Mouse (Mus musculus): Measurements from ENCODE around the gene Dpf2. TPM values are rescaled to one million over a fixed set of nuclear protein-coding genes. Genes with fewer than 3 reads are reported as not detected.

Dpf2 gene
- polyA plus RNA-seq, 1 experiment: 69.3 TPM

- Histone ChIP-seq H3K4me3 (ENCODE audit: insufficient read depth, poor library complexity, severe bottlenecking) (no peak overlapping the region), H3K27me3 (ENCODE audit: control insufficient read depth, insufficient read depth, insufficient read length) (no peaks in the 10 kb centered on the region), H3K79me3 (ENCODE audit: low read depth) (peaks cover 2% of the 10 kb centered on the region), H3K79me2 (ENCODE audit: control insufficient read depth, insufficient read depth) (peaks cover 12% of the 10 kb centered on the region), H3ac (ENCODE audit: control insufficient read depth, insufficient read length, low read depth) (no peak overlapping the region), H3K36me3 (ENCODE audit: control insufficient read depth, insufficient read depth) (peaks cover 56% of the 10 kb centered on the region)
- TF ChIP-seq MAX (IDR thresholded peaks at IDR 0.05) (no peak), CEBPB (IDR thresholded peaks at IDR 0.05; ENCODE audit: low read depth) (no peak), MYOG (IDR thresholded peaks at IDR 0.05; ENCODE audit: control insufficient read depth, extremely low read depth, insufficient read length) (no peak)
Observed at GRCm38 (mm10) chr19:5856604-5857003, 56.2 kb downstream of the Dpf2 start.

- peaks cover 14% of the 10 kb centered on the region for H3K79me3 ChIP-seq (ENCODE audit: low read depth)
- peaks cover 39% of the 10 kb centered on the region for H3K36me3 ChIP-seq (ENCODE audit: control insufficient read depth, insufficient read depth)
- peaks cover 48% of the 10 kb centered on the region for H3K79me2 ChIP-seq (ENCODE audit: control insufficient read depth, insufficient read depth)
- no peaks in the 10 kb centered on the region for H3K27me3 ChIP-seq (ENCODE audit: control insufficient read depth, insufficient read depth, insufficient read length)
- peak overlapping the region; percentile 39 for H3ac ChIP-seq (ENCODE audit: control insufficient read depth, insufficient read length, low read depth)
- no peak overlapping the region for H3K4me3 ChIP-seq (ENCODE audit: insufficient read depth, poor library complexity, severe bottlenecking)
- TF ChIP-seq MYOG (IDR thresholded peaks at IDR 0.05; ENCODE audit: control insufficient read depth, extremely low read depth, insufficient read length) (no peak), MAX (IDR thresholded peaks at IDR 0.05) (no peak), CEBPB (IDR thresholded peaks at IDR 0.05; ENCODE audit: low read depth) (no peak), USF1 (IDR thresholded peaks at IDR 0.05; ENCODE audit: low read depth) (no peak), MYOD1 (IDR thresholded peaks at IDR 0.05; ENCODE audit: control insufficient read depth, insufficient read length, low read depth) (no peak), FOSL1 (IDR thresholded peaks at IDR 0.05; ENCODE audit: insufficient read depth, low read length, poor library complexity, severe bottlenecking) (no peak), CTCF (IDR thresholded peaks at IDR 0.05; ENCODE audit: control insufficient read depth, insufficient read depth, insufficient read length) (no peak)
Observed at GRCm38 (mm10) chr19:5852035-5852722, 60.6 kb downstream of the Dpf2 start.

GRCm38 (mm10) chr19:5851481-5851971 lies 61.3 kb downstream of the Dpf2 start:
- TF ChIP-seq FOSL1 (IDR thresholded peaks at IDR 0.05; ENCODE audit: insufficient read depth, low read length, poor library complexity, severe bottlenecking) (no peak), MYOG (IDR thresholded peaks at IDR 0.05; ENCODE audit: control insufficient read depth, extremely low read depth, insufficient read length) (no peak), MAX (IDR thresholded peaks at IDR 0.05) (no peak), CTCF (IDR thresholded peaks at IDR 0.05; ENCODE audit: control insufficient read depth, insufficient read depth, insufficient read length) (no peak), USF1 (IDR thresholded peaks at IDR 0.05; ENCODE audit: low read depth) (no peak), MYOD1 (IDR thresholded peaks at IDR 0.05; ENCODE audit: control insufficient read depth, insufficient read length, low read depth) (no peak), CEBPB (IDR thresholded peaks at IDR 0.05; ENCODE audit: low read depth) (no peak)
- Histone ChIP-seq H3K79me3 (ENCODE audit: low read depth) (peaks cover 14% of the 10 kb centered on the region), H3K27me3 (ENCODE audit: control insufficient read depth, insufficient read depth, insufficient read length) (no peaks in the 10 kb centered on the region), H3K4me3 (ENCODE audit: insufficient read depth, poor library complexity, severe bottlenecking) (no peak overlapping the region), H3ac (ENCODE audit: control insufficient read depth, insufficient read length, low read depth) (peak overlapping the region; percentile 39), H3K79me2 (ENCODE audit: control insufficient read depth, insufficient read depth) (peaks cover 50% of the 10 kb centered on the region), H3K36me3 (ENCODE audit: control insufficient read depth, insufficient read depth) (peaks cover 32% of the 10 kb centered on the region)

GRCm38 (mm10) chr19:5850860-5851259 lies 62.0 kb downstream of the Dpf2 start:
- no peak for TF ChIP-seq MYOD1 (IDR thresholded peaks at IDR 0.05; ENCODE audit: control insufficient read depth, insufficient read length, low read depth)
- TF ChIP-seq MYOG (IDR thresholded peaks at IDR 0.05; ENCODE audit: control insufficient read depth, extremely low read depth, insufficient read length): no peak
- no peak for TF ChIP-seq CTCF (IDR thresholded peaks at IDR 0.05; ENCODE audit: control insufficient read depth, insufficient read depth, insufficient read length)
- no peak for TF ChIP-seq CEBPB (IDR thresholded peaks at IDR 0.05; ENCODE audit: low read depth)
- no peak for TF ChIP-seq MAX (IDR thresholded peaks at IDR 0.05)
- Histone ChIP-seq H3K27me3 (ENCODE audit: control insufficient read depth, insufficient read depth, insufficient read length) (no peaks in the 10 kb centered on the region), H3K4me3 (ENCODE audit: insufficient read depth, poor library complexity, severe bottlenecking) (no peak overlapping the region)

GRCm38 (mm10) chr19:5849843-5850527 lies 62.8 kb downstream of the Dpf2 start:
- Histone ChIP-seq H3K36me3 (ENCODE audit: control insufficient read depth, insufficient read depth) (peaks cover 18% of the 10 kb centered on the region), H3K79me2 (ENCODE audit: control insufficient read depth, insufficient read depth) (peaks cover 53% of the 10 kb centered on the region), H3K4me3 (ENCODE audit: insufficient read depth, poor library complexity, severe bottlenecking) (peak overlapping the region; percentile 19), H3K27me3 (ENCODE audit: control insufficient read depth, insufficient read depth, insufficient read length) (no peaks in the 10 kb centered on the region), H3K79me3 (ENCODE audit: low read depth) (peaks cover 17% of the 10 kb centered on the region), H3ac (ENCODE audit: control insufficient read depth, insufficient read length, low read depth) (peak overlapping the region; percentile 55)
- TF ChIP-seq MYOD1 (IDR thresholded peaks at IDR 0.05; ENCODE audit: control insufficient read depth, insufficient read length, low read depth) (no peak), FOSL1 (IDR thresholded peaks at IDR 0.05; ENCODE audit: insufficient read depth, low read length, poor library complexity, severe bottlenecking) (no peak), USF1 (IDR thresholded peaks at IDR 0.05; ENCODE audit: low read depth) (no peak), CTCF (IDR thresholded peaks at IDR 0.05; ENCODE audit: control insufficient read depth, insufficient read depth, insufficient read length) (peak; percentile 88), CEBPB (IDR thresholded peaks at IDR 0.05; ENCODE audit: low read depth) (no peak), MAX (IDR thresholded peaks at IDR 0.05) (peak; percentile 55), MYOG (IDR thresholded peaks at IDR 0.05; ENCODE audit: control insufficient read depth, extremely low read depth, insufficient read length) (no peak)

More at GRCm38 (mm10) chr19:5850860-5851259, 62.0 kb downstream of the Dpf2 start:
- H3ac ChIP-seq (ENCODE audit: control insufficient read depth, insufficient read length, low read depth): no peak overlapping the region
- peaks cover 14% of the 10 kb centered on the region for H3K79me3 ChIP-seq (ENCODE audit: low read depth)
- H3K36me3 ChIP-seq (ENCODE audit: control insufficient read depth, insufficient read depth): peaks cover 27% of the 10 kb centered on the region
- H3K79me2 ChIP-seq (ENCODE audit: control insufficient read depth, insufficient read depth): peaks cover 50% of the 10 kb centered on the region
